In genomic region chr8:10918403-10919035, GRCm38 (mm10) we compare ENCODE assay signal across 28 mouse cellular contexts.
DNase-seq lines count a peak whose midpoint lies in the region; ATAC-seq and TF ChIP-seq lines count a peak whose summit lies in the region.
"Had no signal": no experiment of that assay in that cellular context is flagged by ENCODE, and none has a peak within 500 bp of the region (broad histone marks: within the 10 kb centered on the region; RNA-seq: fewer than 3 reads in every experiment).

No protein-coding gene starts in this region.

- TF ChIP-seq CTCF in forebrain, postnatal 0 days (IDR thresholded peaks at IDR 0.05; ENCODE audit: low read depth), result no peak
- TF ChIP-seq CTCF in brain, embryonic 14.5 days (IDR thresholded peaks at IDR 0.05; ENCODE audit: borderline replicate concordance, extremely low read depth, insufficient read depth, insufficient read length), result no peak
- TF ChIP-seq CTCF in lung, adult 2 months (IDR thresholded peaks at IDR 0.05; ENCODE audit: insufficient read depth, low read length), result no peak

- H3K36me3 ChIP-seq in forebrain, postnatal 0 days (ENCODE audit: insufficient read depth), result no peaks in the 10 kb centered on the region
- no peaks in the 10 kb centered on the region for H3K36me3 ChIP-seq in forebrain, embryonic 14.5 days (ENCODE audit: control insufficient read depth, insufficient read depth, low read length)
- H3K36me3 ChIP-seq: hindbrain, embryonic 13.5 days; limb, embryonic 12.5 days; liver, embryonic 15.5 days; lung, embryonic 15.5 days; neural tube, embryonic 12.5 days had no signal

- ATAC-seq in forebrain, postnatal 0 days, result 0 out of 2 replicates have a peak, but pooled peaks have one; percentile 5
- no peak for ATAC-seq in forebrain, embryonic 14.5 days
- ATAC-seq: activated CD4-positive, CD25-positive, alpha-beta regulatory T cell, adult 4 months; forebrain, embryonic 13.5 days; intestine, embryonic 16.5 days had no signal

- H3K27ac ChIP-seq in forebrain, postnatal 0 days (ENCODE audit: low read depth, low read length), result no peak overlapping the region
- no peak overlapping the region for H3K27ac ChIP-seq in forebrain, embryonic 14.5 days (ENCODE audit: low read depth, low read length)
- H3K27ac ChIP-seq: forebrain, embryonic 13.5 days; hindbrain, embryonic 13.5 days; limb, embryonic 12.5 days; liver, embryonic 15.5 days; lung, embryonic 15.5 days; neural tube, embryonic 12.5 days; stomach, postnatal 0 days had no signal

- WGBS in forebrain, postnatal 0 days, result 71% methylated on average over 5 of the region's 5 CpGs
- WGBS in forebrain, embryonic 14.5 days, result 85% methylated on average over 5 of the region's 5 CpGs
- 84% methylated on average over 5 of the region's 5 CpGs for whole genome bisulfite sequencing in lung, adult 2 months

- H3K4me3 ChIP-seq in forebrain, postnatal 0 days (ENCODE audit: low read depth, low read length), result no peak overlapping the region
- no peak overlapping the region for H3K4me3 ChIP-seq in forebrain, embryonic 14.5 days (ENCODE audit: low read depth, low read length)
- H3K4me3 ChIP-seq in lung, adult 2 months (replicated peaks; ENCODE audit: extremely low read depth, low read depth, low read length), result no peak overlapping the region
- H3K4me3 ChIP-seq: forebrain, embryonic 13.5 days; hindbrain, embryonic 13.5 days; limb, embryonic 12.5 days; liver, embryonic 15.5 days; lung, embryonic 15.5 days; myocyte; neural tube, embryonic 12.5 days had no signal

- no peak for DNase-seq in forebrain, postnatal 0 days
- DNase-seq in forebrain, embryonic 14.5 days (ENCODE audit: low spot score), result no peak
- DNase-seq in right cerebral cortex, adult 18-20 months, result peak; percentile 24
- DNase-seq in right cerebral cortex, postnatal 4 days, result no peak
- DNase-seq in brain, embryonic 14.5 days (ENCODE audit: low read depth), result peak; percentile 45
- DNase-seq in lung, adult 2 months, result no peak
- DNase-seq in ovary, postnatal 36 days (ENCODE audit: low spot score), result no peak
- DNase-seq: adrenal gland, adult 2 months; cerebellum, adult 11-12 months; cerebellum, adult 9-11 months; embryo, embryonic 11 days; gastrocnemius, postnatal 10 days; heart, postnatal 14 days; kidney, adult 9 months; kidney, postnatal 10 days; thymus, adult 18-20 months; thymus, postnatal 25 days had no signal

- TF ChIP-seq POLR2A in brain, embryonic 14.5 days (IDR thresholded peaks at IDR 0.05; ENCODE audit: borderline replicate concordance, extremely low read depth, insufficient read depth, insufficient read length, poor library complexity, severe bottlenecking), result no peak
- no peak for TF ChIP-seq POLR2A in lung, adult 2 months (IDR thresholded peaks at IDR 0.05; ENCODE audit: borderline replicate concordance, extremely low read depth, low read depth, low read length)

- peaks cover 7% of the 10 kb centered on the region for H3K4me1 ChIP-seq in forebrain, postnatal 0 days (ENCODE audit: insufficient read depth)
- H3K4me1 ChIP-seq in forebrain, embryonic 14.5 days (ENCODE audit: control insufficient read depth, insufficient read depth, low read length), result peaks cover 24% of the 10 kb centered on the region
- no peaks in the 10 kb centered on the region for H3K4me1 ChIP-seq in lung, adult 2 months (ENCODE audit: control insufficient read depth, insufficient read depth, low read length)

- H3K9ac ChIP-seq in forebrain, postnatal 0 days, result no peak overlapping the region
- no peak overlapping the region for H3K9ac ChIP-seq in forebrain, embryonic 14.5 days (ENCODE audit: low read length)
- H3K9ac ChIP-seq: forebrain, embryonic 13.5 days; hindbrain, embryonic 13.5 days; limb, embryonic 12.5 days; liver, embryonic 15.5 days; lung, embryonic 15.5 days; neural tube, embryonic 12.5 days had no signal

- H3K27me3 ChIP-seq in forebrain, postnatal 0 days (ENCODE audit: insufficient read depth, low read length), result no peaks in the 10 kb centered on the region
- H3K27me3 ChIP-seq in forebrain, embryonic 14.5 days (replicated peaks; ENCODE audit: control insufficient read depth, insufficient read depth, low read length), result no peaks in the 10 kb centered on the region
- H3K27me3 ChIP-seq: limb, embryonic 12.5 days had no signal

- no peak overlapping the region for H3K4me2 ChIP-seq in forebrain, postnatal 0 days (ENCODE audit: low read depth)
- H3K4me2 ChIP-seq in forebrain, embryonic 14.5 days (ENCODE audit: low read length), result no peak overlapping the region
- H3K4me2 ChIP-seq: forebrain, embryonic 13.5 days; hindbrain, embryonic 13.5 days; limb, embryonic 12.5 days; liver, embryonic 15.5 days; lung, embryonic 15.5 days; midbrain, embryonic 11.5 days; neural tube, embryonic 12.5 days had no signal

- H3K9me3 ChIP-seq in forebrain, postnatal 0 days (ENCODE audit: low read length), result no peaks in the 10 kb centered on the region
- H3K9me3 ChIP-seq in forebrain, embryonic 14.5 days (replicated peaks; ENCODE audit: control insufficient read depth, low read length), result no peaks in the 10 kb centered on the region
- H3K9me3 ChIP-seq: forebrain, embryonic 13.5 days; hindbrain, embryonic 13.5 days; limb, embryonic 12.5 days; liver, embryonic 15.5 days; lung, embryonic 15.5 days; neural tube, embryonic 12.5 days had no signal

Comparison
In these comparisons a context has a peak if more than half of its experiments do, and no peak if none do; other contexts are left out.
1. DNase-seq: peak in right cerebral cortex, adult 18-20 months (single experiment) and brain, embryonic 14.5 days (single experiment); none in forebrain, postnatal 0 days (single experiment), forebrain, embryonic 14.5 days (single experiment), right cerebral cortex, postnatal 4 days (single experiment), lung, adult 2 months (single experiment) and ovary, postnatal 36 days (single experiment).